Mouse (Mus musculus) erythroblast, embryonic 14.5 days (primary cell): ENCODE measurements around the gene Thnsl1.

Source experiments
- GATA1 ChIP-seq: IDR thresholded peaks from 2 replicates; pipeline ENCODE4 v1.6.1; 2012; ENCODE audit warnings: low read length, inconsistent platforms, mixed read lengths
- TAL1 ChIP-seq: IDR thresholded peaks from 3 replicates; pipeline ENCODE4 v1.6.1; 2012; ENCODE audit warnings: low read length, inconsistent platforms, mixed read lengths

DNA sequence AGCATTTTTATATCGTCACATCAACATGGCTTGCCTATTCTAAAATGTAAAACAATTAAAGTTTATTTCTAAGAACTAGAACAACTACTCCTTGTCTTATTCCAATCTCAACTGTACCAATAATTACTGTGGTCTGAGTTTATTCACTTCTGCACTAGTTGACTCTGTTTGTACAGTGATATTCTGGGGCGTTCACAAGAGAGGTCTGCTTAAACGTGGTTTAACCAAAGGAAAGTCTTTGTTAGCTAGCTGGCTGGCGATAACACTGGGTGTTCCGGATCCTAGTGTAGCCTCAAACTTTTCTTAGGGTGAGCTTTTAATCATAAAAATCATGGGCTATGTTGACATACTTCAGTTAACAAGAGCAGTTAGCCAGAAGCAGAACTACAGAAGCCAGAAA lies 10.3 kb upstream of the Thnsl1 start:
- TF ChIP-seq GATA1 (no peak), TAL1 (no peak)
